Comparison of ENCODE assay signal across 10 mouse cellular contexts in the genomic region with DNA sequence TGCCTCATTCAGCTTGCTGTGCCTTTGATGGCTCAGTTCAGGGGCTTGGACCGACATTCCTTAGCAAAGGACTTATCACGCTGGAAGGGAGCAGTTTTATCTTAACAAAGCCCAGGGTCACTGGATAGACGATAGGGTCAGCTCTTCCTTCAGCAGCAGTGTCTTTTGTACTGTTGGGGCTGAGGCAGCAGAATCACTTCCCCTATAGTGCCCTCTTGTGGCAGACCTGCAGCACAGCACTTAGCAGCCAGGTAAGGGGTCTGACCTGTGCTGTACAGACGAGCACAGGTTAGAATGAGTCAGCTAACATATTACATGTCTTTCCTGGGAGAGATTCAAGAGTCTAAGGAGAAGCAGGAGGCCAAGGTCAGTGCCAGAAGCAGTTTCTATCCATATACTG. TPM values are rescaled to one million over a fixed set of nuclear protein-coding genes. Genes with fewer than 3 reads are reported as not detected.
A peak's percentile ranks its signal among the peaks of the same experiment; 100 is the strongest.
DNase-seq lines count a peak whose midpoint lies in the region; ATAC-seq and TF ChIP-seq lines count a peak whose summit lies in the region.
"Had no signal": no experiment of that assay in that cellular context is flagged by ENCODE, and none has a peak within 500 bp of the region (broad histone marks: within the 10 kb centered on the region; RNA-seq: fewer than 3 reads in every experiment).

No protein-coding gene starts in this region.

- TF ChIP-seq EP300 in ES-Bruce4 (IDR thresholded peaks at IDR 0.05; ENCODE audit: insufficient read depth, low read depth, low read length) = no peak

- H3K27ac ChIP-seq in ES-Bruce4 (ENCODE audit: insufficient read depth, low read length) = no peak overlapping the region
- no peak overlapping the region for H3K27ac ChIP-seq in hindbrain, embryonic 12.5 days
- no peak overlapping the region for H3K27ac ChIP-seq in lung, embryonic 15.5 days
- no peak overlapping the region for H3K27ac ChIP-seq in olfactory bulb, adult 2 months (ENCODE audit: insufficient read depth, low read depth, low read length)
- H3K27ac ChIP-seq: embryonic facial prominence, embryonic 13.5 days; macrophage had no signal

- ATAC-seq in common myeloid progenitor, adult 5-6 weeks (replicated peaks; ENCODE audit: low read depth, poor library complexity, severe bottlenecking) = peak; percentile 59; the same call in 1 of the 2 replicates
- ATAC-seq in hindbrain, embryonic 12.5 days (ENCODE audit: low FRiP score) = peak; percentile 73; the same call in 1 of the 2 replicates
- 0 out of 2 replicates have a peak, but pooled peaks have one; percentile 49 for ATAC-seq in lung, embryonic 15.5 days (ENCODE audit: borderline replicate concordance, extremely low read depth, low FRiP score, low TSS enrichment)

- no peak overlapping the region for H3K9ac ChIP-seq in ES-Bruce4 (ENCODE audit: low read depth, poor library complexity, severe bottlenecking)
- H3K9ac ChIP-seq in hindbrain, embryonic 12.5 days = no peak overlapping the region
- no peak overlapping the region for H3K9ac ChIP-seq in lung, embryonic 15.5 days
- H3K9ac ChIP-seq: embryonic facial prominence, embryonic 13.5 days had no signal

- H3K4me2 ChIP-seq in hindbrain, embryonic 12.5 days (replicated peaks) = no peak overlapping the region
- H3K4me2 ChIP-seq in lung, embryonic 15.5 days = no peak overlapping the region
- H3K4me2 ChIP-seq: embryonic facial prominence, embryonic 13.5 days had no signal

- TF ChIP-seq CTCF in ES-Bruce4 (IDR thresholded peaks at IDR 0.05; ENCODE audit: low read depth, low read length) = peak; percentile 99
- peak; percentile 72 for TF ChIP-seq CTCF in olfactory bulb, adult 2 months (IDR thresholded peaks at IDR 0.05; ENCODE audit: insufficient read depth, low read depth, low read length)

- no peaks in the 10 kb centered on the region for H3K27me3 ChIP-seq in ES-Bruce4 (ENCODE audit: control insufficient read depth, insufficient read depth, low read length, poor library complexity, severe bottlenecking)
- no peaks in the 10 kb centered on the region for H3K27me3 ChIP-seq in hindbrain, embryonic 12.5 days
- H3K27me3 ChIP-seq in lung, embryonic 15.5 days = no peaks in the 10 kb centered on the region
- H3K27me3 ChIP-seq: embryonic facial prominence, embryonic 13.5 days had no signal

- no peaks in the 10 kb centered on the region for H3K9me3 ChIP-seq in ES-Bruce4 (replicated peaks; ENCODE audit: control insufficient read depth, insufficient read depth, low read length, poor library complexity, severe bottlenecking)
- H3K9me3 ChIP-seq in hindbrain, embryonic 12.5 days (replicated peaks) = no peaks in the 10 kb centered on the region
- H3K9me3 ChIP-seq in lung, embryonic 15.5 days = no peaks in the 10 kb centered on the region
- H3K9me3 ChIP-seq: embryonic facial prominence, embryonic 13.5 days had no signal

- no peak overlapping the region for H3K4me3 ChIP-seq in ES-Bruce4 (ENCODE audit: low read depth, low read length)
- H3K4me3 ChIP-seq in hindbrain, embryonic 12.5 days = no peak overlapping the region
- no peak overlapping the region for H3K4me3 ChIP-seq in lung, embryonic 15.5 days
- no peak overlapping the region for H3K4me3 ChIP-seq in olfactory bulb, adult 2 months (ENCODE audit: insufficient read depth, low read depth, low read length)
- H3K4me3 ChIP-seq: embryonic facial prominence, embryonic 13.5 days had no signal

- peak; percentile 44 to 71 for DNase-seq in heart, postnatal 10 days
- no peak for DNase-seq in heart, adult 8-10 months (ENCODE audit: low spot score)
- no peak for DNase-seq in left cerebral cortex, postnatal 36 days (ENCODE audit: low spot score in 2 of 2)

- WGBS in hindbrain, embryonic 12.5 days = 10% methylated on average over 4 of the region's 4 CpGs
- WGBS in lung, embryonic 15.5 days = 4% methylated on average over 4 of the region's 4 CpGs
- 9% methylated on average over 4 of the region's 4 CpGs for WGBS in olfactory bulb, adult 2 months

- H3K36me3 ChIP-seq in ES-Bruce4 (ENCODE audit: control insufficient read depth, insufficient read depth, low read length, poor library complexity, severe bottlenecking) = peaks cover 13% of the 10 kb centered on the region
- peaks cover 52% of the 10 kb centered on the region for H3K36me3 ChIP-seq in hindbrain, embryonic 12.5 days
- peaks cover 44% of the 10 kb centered on the region for H3K36me3 ChIP-seq in lung, embryonic 15.5 days

- intact Hi-C loops in heart, postnatal 10 days (cut with DNase I) = loop anchor here (5.0 kb wide), 1 partner anchor 170 kb away; no protein-coding TSS in a partner anchor
- intact Hi-C loops in left cerebral cortex, postnatal 36 days (cut with DNase I) = no loop called here

- H3K4me1 ChIP-seq in ES-Bruce4 (ENCODE audit: control insufficient read depth, insufficient read depth, low read length) = peaks cover 1% of the 10 kb centered on the region
- no peaks in the 10 kb centered on the region for H3K4me1 ChIP-seq in hindbrain, embryonic 12.5 days
- H3K4me1 ChIP-seq in lung, embryonic 15.5 days = no peaks in the 10 kb centered on the region
- H3K4me1 ChIP-seq in olfactory bulb, adult 2 months (ENCODE audit: control insufficient read depth, insufficient read depth, low read length) = 0 out of 2 replicates have a peak, but pooled peaks cover 2% of the 10 kb centered on the region

- TF ChIP-seq POLR2A in ES-Bruce4 (IDR thresholded peaks at IDR 0.05; ENCODE audit: insufficient read depth, low read length) = no peak
- no peak for TF ChIP-seq POLR2A in olfactory bulb, adult 2 months (IDR thresholded peaks at IDR 0.05; ENCODE audit: insufficient read depth, low read depth, low read length)

RNA-seq across cellular contexts. Expression of a gene that starts 19.8 kb away (rescaled TPM):
- under 1 TPM; 0.40 to 0.93 TPM for total RNA-seq in heart, postnatal 10 days (2021)
- under 1 TPM in 3 of 4 experiments, not detected in 1; 0.22 to 0.38 (median 0.28) TPM for total RNA-seq in heart, adult 8-10 months (2022)
- polyA plus RNA-seq in ES-Bruce4 (2011; ENCODE audit: insufficient read depth, insufficient read length, low read depth, missing spikeins) = 0.58 and 1.4 TPM in 2 replicates
- total RNA-seq in common myeloid progenitor, adult 5-6 weeks (2017) = not detected in 2 replicates
- polyA plus RNA-seq in hindbrain, embryonic 12.5 days (2016; fragmentation: Nextera tagmentation; extraction: Ambion mirVana) = 1.1 and 2.0 TPM in 2 replicates
- polyA plus RNA-seq in lung, embryonic 15.5 days (2015; fragmentation: Nextera tagmentation; extraction: Ambion mirVana) = 0.81 and 0.87 TPM in 2 replicates
- not detected in 2 replicates for polyA plus RNA-seq in olfactory bulb, adult 2 months (2012; ENCODE audit: insufficient read depth, insufficient read length, low replicate concordance, missing spikeins)
- total RNA-seq in left cerebral cortex, postnatal 36 days (2021) = 1 to 10 TPM in 1 of 2 experiments, under 1 TPM in 1; 0.86 to 1.2 TPM
- polyA plus RNA-seq: macrophage had no signal

RNA-seq across cellular contexts. Expression of a gene that starts 22.5 kb away (rescaled TPM):
- total RNA-seq in heart, postnatal 10 days (2021) = 10 to 100 TPM; 39.9 to 41.2 TPM
- 10 to 100 TPM; 19.5 to 23.3 (median 21.8) TPM for total RNA-seq in heart, adult 8-10 months (2022)
- 73.5 and 76.3 TPM in 2 replicates for polyA plus RNA-seq in ES-Bruce4 (2011; ENCODE audit: insufficient read depth, insufficient read length, low read depth, missing spikeins)
- 34.4 and 42.1 TPM in 2 replicates for total RNA-seq in common myeloid progenitor, adult 5-6 weeks (2017)
- 57.1 and 61.4 TPM in 2 replicates for polyA plus RNA-seq in hindbrain, embryonic 12.5 days (2016; fragmentation: Nextera tagmentation; extraction: Ambion mirVana)
- 37.0 and 38.4 TPM in 2 replicates for polyA plus RNA-seq in lung, embryonic 15.5 days (2015; fragmentation: Nextera tagmentation; extraction: Ambion mirVana)
- 90.5 and 274 TPM in 2 replicates for polyA plus RNA-seq in olfactory bulb, adult 2 months (2012; ENCODE audit: insufficient read depth, insufficient read length, low replicate concordance, missing spikeins)
- total RNA-seq in left cerebral cortex, postnatal 36 days (2021) = 10 to 100 TPM; 67.8 to 88.8 TPM

RNA-seq across cellular contexts. Expression of a gene that starts 23.4 kb away (rescaled TPM):
- 10 to 100 TPM; 61.9 to 67.1 TPM for total RNA-seq in heart, postnatal 10 days (2021)
- 10 to 100 TPM; 70.8 to 93.2 (median 82.9) TPM for total RNA-seq in heart, adult 8-10 months (2022)
- polyA plus RNA-seq in ES-Bruce4 (2011; ENCODE audit: insufficient read depth, insufficient read length, low read depth, missing spikeins) = 32.9 and 39.6 TPM in 2 replicates
- 38.3 and 63.1 TPM in 2 replicates for total RNA-seq in common myeloid progenitor, adult 5-6 weeks (2017)
- 54.9 and 64.1 TPM in 2 replicates for polyA plus RNA-seq in hindbrain, embryonic 12.5 days (2016; fragmentation: Nextera tagmentation; extraction: Ambion mirVana)
- 56.5 and 56.6 TPM in 2 replicates for polyA plus RNA-seq in lung, embryonic 15.5 days (2015; fragmentation: Nextera tagmentation; extraction: Ambion mirVana)
- not detected in 2 replicates for polyA plus RNA-seq in olfactory bulb, adult 2 months (2012; ENCODE audit: insufficient read depth, insufficient read length, low replicate concordance, missing spikeins)
- total RNA-seq in left cerebral cortex, postnatal 36 days (2021) = 10 to 100 TPM; 53.6 to 60.8 TPM

RNA-seq across cellular contexts. Expression of a gene that starts 45.3 kb away (rescaled TPM):
- 1 to 10 TPM; 2.2 to 7.3 TPM for total RNA-seq in heart, postnatal 10 days (2021)
- 1 to 10 TPM in 2 of 4 experiments, under 1 TPM in 2; 0.38 to 6.4 (median 1.9) TPM for total RNA-seq in heart, adult 8-10 months (2022)
- not detected in 2 replicates for polyA plus RNA-seq in ES-Bruce4 (2011; ENCODE audit: insufficient read depth, insufficient read length, low read depth, missing spikeins)
- total RNA-seq in common myeloid progenitor, adult 5-6 weeks (2017) = not detected in 2 replicates
- polyA plus RNA-seq in hindbrain, embryonic 12.5 days (2016; fragmentation: Nextera tagmentation; extraction: Ambion mirVana) = 1.4 and 1.7 TPM in 2 replicates
- polyA plus RNA-seq in lung, embryonic 15.5 days (2015; fragmentation: Nextera tagmentation; extraction: Ambion mirVana) = 0.79 and 1.1 TPM in 2 replicates
- not detected in 2 replicates for polyA plus RNA-seq in olfactory bulb, adult 2 months (2012; ENCODE audit: insufficient read depth, insufficient read length, low replicate concordance, missing spikeins)
- 10 to 100 TPM; 16.3 to 21.2 TPM for total RNA-seq in left cerebral cortex, postnatal 36 days (2021)

RNA-seq across cellular contexts. Expression of a gene that starts 53.5 kb away (rescaled TPM):
- total RNA-seq in heart, postnatal 10 days (2021) = 1 to 10 TPM; 4.5 to 4.9 TPM
- 1 to 10 TPM; 4.1 to 8.3 (median 5.7) TPM for total RNA-seq in heart, adult 8-10 months (2022)
- 10.4 and 12.2 TPM in 2 replicates for polyA plus RNA-seq in ES-Bruce4 (2011; ENCODE audit: insufficient read depth, insufficient read length, low read depth, missing spikeins)
- 17.3 and 30.5 TPM in 2 replicates for total RNA-seq in common myeloid progenitor, adult 5-6 weeks (2017)
- polyA plus RNA-seq in hindbrain, embryonic 12.5 days (2016; fragmentation: Nextera tagmentation; extraction: Ambion mirVana) = 49.1 and 56.6 TPM in 2 replicates
- 44.5 and 44.6 TPM in 2 replicates for polyA plus RNA-seq in lung, embryonic 15.5 days (2015; fragmentation: Nextera tagmentation; extraction: Ambion mirVana)
- polyA plus RNA-seq in olfactory bulb, adult 2 months (2012; ENCODE audit: insufficient read depth, insufficient read length, low replicate concordance, missing spikeins) = not detected in 2 replicates
- total RNA-seq in left cerebral cortex, postnatal 36 days (2021) = 10 to 100 TPM; 11.1 to 12.7 TPM

Comparison
In these comparisons a context has a peak if more than half of its experiments do, and no peak if none do; other contexts are left out.
1. DNase-seq: peak in heart, postnatal 10 days (2 of 2); none in heart, adult 8-10 months (single experiment) and left cerebral cortex, postnatal 36 days (0 of 2).
2. Peak in every context shown above with its lines, with median percentiles within 50 percentile points of each other: ATAC-seq.